Mouse (Mus musculus) fat pad, adult 2 months (tissue): ENCODE data around the gene Ndufs3.
"Not testable (repeated sequence)": the region's sequence is repeated elsewhere in the genome, so short reads cannot be mapped to it uniquely, and the experiment has no call there.

Source experiments
- DNase-seq: peaks from one replicate; pipeline ENCODE4 v3.0.0-alpha.2; 2011; ENCODE audit warnings: low read depth, low spot score; ENCODE audit errors: extremely low read depth

Ndufs3 gene

GRCm38 (mm10) chr2:90910861-90911260 is 6.2 kb upstream of the Ndufs3 start:
- DNase-seq = no peak

- DNase-seq = no peak
Measured at GRCm38 (mm10) chr2:90906721-90907120, 2.1 kb upstream of the Ndufs3 start.

GRCm38 (mm10) chr2:90904856-90905224 is 213 bp upstream of the Ndufs3 start:
- no peak for DNase-seq

GRCm38 (mm10) chr2:90903398-90903797 is 1.2 kb downstream of the Ndufs3 start:
- DNase-seq = no peak

GRCm38 (mm10) chr2:90894299-90894677 is 10.3 kb downstream of the Ndufs3 start:
- not testable (repeated sequence) for DNase-seq

- DNase-seq = no peak
Measured at GRCm38 (mm10) chr2:90893673-90894298, 10.8 kb downstream of the Ndufs3 start.

GRCm38 (mm10) chr2:90889550-90890548 is 14.8 kb downstream of the Ndufs3 start:
- DNase-seq = no peak

- DNase-seq = no peak
Measured at GRCm38 (mm10) chr2:90887627-90888026, 17.0 kb downstream of the Ndufs3 start.

- no peak for DNase-seq
Measured at GRCm38 (mm10) chr2:90886436-90886835, 18.2 kb downstream of the Ndufs3 start.

- DNase-seq = no peak
Measured at GRCm38 (mm10) chr2:90885218-90886041, 19.2 kb downstream of the Ndufs3 start, which contains the start of gene C1qtnf4. Gene C1qtnf4, plus strand, starts transcription at chr2:90885860.

- DNase-seq = no peak
Measured at GRCm38 (mm10) chr2:90881824-90882223, 22.8 kb downstream of the Ndufs3 start.

GRCm38 (mm10) chr2:90880144-90880785 is 24.4 kb downstream of the Ndufs3 start:
- no peak for DNase-seq

- no peak for DNase-seq
Measured at GRCm38 (mm10) chr2:90879419-90879818, 25.2 kb downstream of the Ndufs3 start.

GRCm38 (mm10) chr2:90877584-90878259 is 26.9 kb downstream of the Ndufs3 start:
- DNase-seq = no peak

- DNase-seq = no peak
Measured at GRCm38 (mm10) chr2:90875239-90875638, 29.4 kb downstream of the Ndufs3 start.

- DNase-seq = no peak
Measured at GRCm38 (mm10) chr2:90874025-90874424, 30.6 kb downstream of the Ndufs3 start.

GRCm38 (mm10) chr2:90871180-90871961 is 33.3 kb downstream of the Ndufs3 start:
- no peak for DNase-seq

GRCm38 (mm10) chr2:90870136-90870601 is 34.5 kb downstream of the Ndufs3 start:
- no peak for DNase-seq

- DNase-seq = no peak
Measured at GRCm38 (mm10) chr2:90866524-90866923, 38.1 kb downstream of the Ndufs3 start.
